Mouse (Mus musculus): Measurements from ENCODE around the gene Fam222b.

DNA sequence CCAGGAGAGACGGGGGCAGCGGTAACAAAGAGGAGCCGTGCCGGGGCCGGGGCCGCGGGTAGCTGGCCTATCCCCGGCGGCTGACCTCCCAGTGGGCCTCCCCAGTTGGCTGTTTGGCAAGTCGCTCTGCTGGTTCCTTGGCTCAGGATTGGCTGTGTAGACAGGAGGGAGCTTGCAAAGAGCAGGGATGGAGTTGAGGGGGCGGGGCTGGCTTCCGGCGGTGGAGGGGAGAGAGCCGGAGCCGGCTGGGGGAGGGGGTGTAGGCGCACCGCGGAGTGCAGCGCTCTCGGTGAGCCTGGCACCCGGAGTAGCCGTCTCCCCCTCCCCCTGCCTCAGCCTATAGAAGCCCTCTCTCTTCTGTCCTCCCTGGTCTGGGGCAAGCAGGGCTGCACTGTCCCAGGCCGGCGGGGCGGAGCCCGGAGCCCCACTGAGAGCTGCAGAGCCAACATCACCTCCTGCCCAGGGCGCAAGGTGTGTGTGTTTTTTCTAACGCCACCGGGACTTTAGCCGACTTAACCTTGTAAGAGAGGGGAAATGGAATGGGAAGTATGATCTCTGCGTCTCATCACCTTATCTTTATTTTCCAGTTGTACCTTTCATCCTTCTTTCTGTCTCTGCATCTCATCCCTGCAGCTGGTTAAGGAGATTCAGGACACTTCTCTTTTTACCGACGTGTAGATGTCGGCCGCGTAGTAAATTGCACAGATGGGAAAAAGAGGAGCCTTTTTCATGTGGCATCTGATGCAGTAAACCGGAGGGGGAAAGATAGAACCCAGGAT lies 21.1 kb downstream of the Fam222b start:
- TF ChIP-seq CTCF (IDR thresholded peaks at IDR 0.05; ENCODE audit: control insufficient read depth, insufficient read depth, low read length) = no peak
- TF ChIP-seq POLR2A (IDR thresholded peaks at IDR 0.05; ENCODE audit: borderline replicate concordance, control insufficient read depth, low read depth, low read length) = 0 out of 2 replicates have a peak, but pooled peaks have one; percentile 16
